Mouse (Mus musculus): ENCODE results near the gene Hapln2.

DNA sequence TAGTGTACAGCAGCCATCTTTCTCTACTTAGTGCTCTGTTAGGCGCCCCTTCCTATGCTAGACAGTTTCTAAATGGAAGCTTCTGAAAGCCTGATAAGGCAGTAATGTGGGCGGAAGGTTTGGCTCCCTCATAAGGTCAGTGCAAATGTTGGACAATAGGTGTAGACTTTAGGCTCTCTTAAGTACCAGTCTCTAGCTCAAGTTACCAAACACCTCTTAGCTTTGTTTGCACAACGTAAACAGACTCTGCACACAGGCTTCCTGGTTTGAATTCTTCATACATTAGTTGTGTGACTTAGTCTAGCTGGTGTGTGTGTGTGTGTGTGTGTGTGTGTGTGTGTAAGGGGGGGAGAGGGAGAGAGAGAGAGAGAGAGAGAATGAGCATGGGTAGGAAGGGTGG is 22.1 kb upstream of the Hapln2 start:
- TF ChIP-seq CHD2 (IDR thresholded peaks at IDR 0.05; ENCODE audit: low read length) (no peak), MEF2A (IDR thresholded peaks at IDR 0.05; ENCODE audit: borderline replicate concordance, low read depth, low read length) (no peak), USF2 (conservative IDR thresholded peaks at IDR 0.05; ENCODE audit: low read depth, low read length) (no peak), CTCF (conservative IDR thresholded peaks at IDR 0.05 in 1 of 2, IDR thresholded peaks at IDR 0.05 in 1 of 2; ENCODE audit: low read depth in 2 of 2, low read length in 2 of 2) (no peak), POLR2AphosphoS2 (IDR thresholded peaks at IDR 0.05; ENCODE audit: low read depth, low read length) (no peak), MAX (IDR thresholded peaks at IDR 0.05; ENCODE audit: low read length) (no peak), JUND (conservative IDR thresholded peaks at IDR 0.05; ENCODE audit: low read depth, low read length) (no peak), TCF12 (IDR thresholded peaks at IDR 0.05; ENCODE audit: low read depth, low read length) (no peak), EP300 (IDR thresholded peaks at IDR 0.05; ENCODE audit: low read length) (no peak), POLR2A (IDR thresholded peaks at IDR 0.05; ENCODE audit: low read depth, low read length) (no peak), RCOR1 (conservative IDR thresholded peaks at IDR 0.05; ENCODE audit: low read depth, low read length) (no peak), MYC (IDR thresholded peaks at IDR 0.05; ENCODE audit: low read depth, low read length) (no peak), HCFC1 (IDR thresholded peaks at IDR 0.05; ENCODE audit: low read depth, low read length) (no peak)

Data from CH12.LX (cell line).